Mouse (Mus musculus) forebrain, embryonic 13.5 days (tissue): ENCODE measurements around the gene Gm5134. TPM values are rescaled to one million over a fixed set of nuclear protein-coding genes. Genes with fewer than 3 reads are reported as not detected.
A peak's percentile ranks its signal among the peaks of the same experiment; 100 is the strongest.

Experiments
- ATAC-seq: fragments of 200-750 bp; cut with Nextera tagmentation; 2 replicates; pipeline ENCODE4 v1.8.0; 2017
- H3K27ac ChIP-seq: fragments of 300-500 bp; sonication (generic); 2 replicates; pipeline ENCODE4 v1.5.1; 2015; ENCODE audit warnings: inconsistent platforms, mild to moderate bottlenecking, moderate library complexity
- H3K27me3 ChIP-seq: fragments of 300-500 bp; sonication (generic); 2 replicates; pipeline ENCODE4 v1.6.1; 2015; ENCODE audit warnings: mild to moderate bottlenecking, inconsistent platforms
- H3K36me3 ChIP-seq: fragments of 300-500 bp; sonication (generic); 2 replicates; pipeline ENCODE4 v1.6.1; 2015; ENCODE audit warnings: mild to moderate bottlenecking, inconsistent platforms; ENCODE audit not compliant: poor library complexity, severe bottlenecking
- H3K4me1 ChIP-seq: fragments of 300-500 bp; sonication (generic); 2 replicates; pipeline ENCODE4 v1.6.1; 2015; ENCODE audit warnings: inconsistent platforms
- H3K4me2 ChIP-seq: fragments of 300-500 bp; sonication (generic); 2 replicates; pipeline ENCODE4 v1.6.1; 2015; ENCODE audit warnings: inconsistent platforms, mild to moderate bottlenecking, moderate library complexity
- H3K4me3 ChIP-seq: fragments of 300-500 bp; sonication (generic); 2 replicates; pipeline ENCODE4 v1.5.1; 2015; ENCODE audit warnings: mild to moderate bottlenecking, inconsistent platforms
- H3K9ac ChIP-seq: fragments of 300-500 bp; sonication (generic); 2 replicates; pipeline ENCODE4 v1.6.1; 2015; ENCODE audit warnings: mild to moderate bottlenecking, inconsistent platforms
- H3K9me3 ChIP-seq: fragments of 300-500 bp; sonication (generic); replicated peaks from 2 replicates; pipeline ENCODE4 v1.6.1; 2016; ENCODE audit warnings: inconsistent platforms
- WGBS: fragments of 180-500 bp; shearing (Covaris S2); methylation state at CpG from one replicate; pipeline ENCODE4 v1.1.7; 2015; 5-methylcytosine and 5-hydroxymethylcytosine counted together
- polyA plus RNA-seq: library from polyadenylated mRNA; unstranded; fragments of >200 nt; fragmentation: Nextera tagmentation; extraction: Ambion mirVana; gene quantifications from 2 replicates; pipeline ENCODE4 v1.2.1, GENCODE M21; 2015

Gm5134 gene
- polyA plus RNA-seq, 1 experiment from 2014 or later, result 0.09 TPM

- Histone ChIP-seq H3K4me3 (peak overlapping the region; percentile 50), H3K4me1 (peaks cover 45% of the 10 kb centered on the region), H3K4me2 (peak overlapping the region; percentile 91), H3K9ac (peak overlapping the region; percentile 87), H3K36me3 (peaks cover 20% of the 10 kb centered on the region), H3K27me3 (peaks cover 46% of the 10 kb centered on the region), H3K27ac (no peak overlapping the region), H3K9me3 (no peaks in the 10 kb centered on the region)
- WGBS, result 26% methylated on average over 7 of the region's 7 CpGs
- ATAC-seq, result no peak
These were observed 23.0 kb upstream of the Gm5134 start for GRCm38 (mm10) chr10:75931311-75931710.

GRCm38 (mm10) chr10:75932081-75932678 lies 22.1 kb upstream of the Gm5134 start:
- peak overlapping the region; percentile 50 for H3K4me3 ChIP-seq
- peaks cover 11% of the 10 kb centered on the region for H3K36me3 ChIP-seq
- no peak overlapping the region for H3K27ac ChIP-seq
- H3K27me3 ChIP-seq, result peaks cover 55% of the 10 kb centered on the region
- H3K9ac ChIP-seq, result peak overlapping the region; percentile 87
- H3K4me2 ChIP-seq, result peak overlapping the region; percentile 91
- peaks cover 45% of the 10 kb centered on the region for H3K4me1 ChIP-seq
- WGBS, result under 1% methylated on average over 29 of the region's 44 CpGs
- peak; percentile 68 for ATAC-seq
- no peaks in the 10 kb centered on the region for H3K9me3 ChIP-seq

GRCm38 (mm10) chr10:75932891-75933290 lies 21.4 kb upstream of the Gm5134 start, which contains the start of gene Chchd10:
TSS of gene Chchd10 (plus strand) at chr10:75933130.
- Histone ChIP-seq H3K4me1 (peaks cover 45% of the 10 kb centered on the region), H3K4me3 (peak within 1 kb of the TSS; percentile 50), H3K27me3 (peaks cover 62% of the 10 kb centered on the region), H3K9ac (peak within 1 kb of the TSS; percentile 87), H3K27ac (no peak within 1 kb of the TSS), H3K4me2 (peak within 1 kb of the TSS; percentile 91), H3K36me3 (peaks cover 4% of the 10 kb centered on the region; the same call in 1 of the 2 replicates), H3K9me3 (no peaks in the 10 kb centered on the region)
- ATAC-seq, result no peak
- 16% methylated on average over 6 of the region's 6 CpGs for WGBS

GRCm38 (mm10) chr10:75934991-75935390 lies 19.3 kb upstream of the Gm5134 start:
- no peak for ATAC-seq
- Histone ChIP-seq H3K4me1 (peaks cover 45% of the 10 kb centered on the region), H3K4me3 (no peak overlapping the region), H3K27me3 (peaks cover 64% of the 10 kb centered on the region), H3K36me3 (no peaks in the 10 kb centered on the region), H3K27ac (no peak overlapping the region), H3K4me2 (peak overlapping the region; percentile 89), H3K9ac (no peak overlapping the region), H3K9me3 (no peaks in the 10 kb centered on the region)
- 81% methylated on average over 1 of the region's 1 CpGs for WGBS

- peaks cover 58% of the 10 kb centered on the region for H3K27me3 ChIP-seq
These were observed 18.4 kb upstream of the Gm5134 start, which contains the start of gene Mmp11 for GRCm38 (mm10) chr10:75935680-75936541. TSS of gene Mmp11 (minus strand) at chr10:75936496.

GRCm38 (mm10) chr10:75936909-75937667 lies 17.2 kb upstream of the Gm5134 start:
- Histone ChIP-seq H3K4me1 (peaks cover 26% of the 10 kb centered on the region), H3K27ac (no peak overlapping the region), H3K4me2 (no peak overlapping the region), H3K36me3 (no peaks in the 10 kb centered on the region), H3K9ac (no peak overlapping the region), H3K4me3 (no peak overlapping the region), H3K27me3 (peaks cover 49% of the 10 kb centered on the region), H3K9me3 (no peaks in the 10 kb centered on the region)
- no peak for ATAC-seq
- WGBS, result 32% methylated on average over 18 of the region's 18 CpGs

More at GRCm38 (mm10) chr10:75935680-75936541, 18.4 kb upstream of the Gm5134 start, which contains the start of gene Mmp11:
- peak within 1 kb of the TSS; percentile 89 for H3K4me2 ChIP-seq
- peak within 1 kb of the TSS; percentile 58 for H3K9ac ChIP-seq
- peak within 1 kb of the TSS; percentile 54 for H3K4me3 ChIP-seq
- 2% methylated on average over 50 of the region's 51 CpGs for WGBS
- H3K4me1 ChIP-seq, result peaks cover 38% of the 10 kb centered on the region
- no peaks in the 10 kb centered on the region for H3K9me3 ChIP-seq
- no peaks in the 10 kb centered on the region for H3K36me3 ChIP-seq
- H3K27ac ChIP-seq, result no peak within 1 kb of the TSS
- peak; percentile 38; the same call in 1 of the 2 replicates for ATAC-seq

- H3K9me3 ChIP-seq, result no peaks in the 10 kb centered on the region
- no peak overlapping the region for H3K4me3 ChIP-seq
- no peak overlapping the region for H3K9ac ChIP-seq
- no peak overlapping the region for H3K4me2 ChIP-seq
- no peaks in the 10 kb centered on the region for H3K36me3 ChIP-seq
- no peak for ATAC-seq
- WGBS, result 60% methylated on average over 10 of the region's 10 CpGs
- H3K27me3 ChIP-seq, result peaks cover 46% of the 10 kb centered on the region
- no peak overlapping the region for H3K27ac ChIP-seq
- H3K4me1 ChIP-seq, result peaks cover 17% of the 10 kb centered on the region
These were observed 16.3 kb upstream of the Gm5134 start for GRCm38 (mm10) chr10:75937851-75938643.

GRCm38 (mm10) chr10:75939481-75940234 lies 14.7 kb upstream of the Gm5134 start:
- Histone ChIP-seq H3K9me3 (no peaks in the 10 kb centered on the region), H3K36me3 (no peaks in the 10 kb centered on the region), H3K27ac (no peak overlapping the region), H3K27me3 (peaks cover 33% of the 10 kb centered on the region), H3K9ac (no peak overlapping the region), H3K4me3 (no peak overlapping the region), H3K4me1 (peaks cover 24% of the 10 kb centered on the region), H3K4me2 (no peak overlapping the region)
- ATAC-seq, result no peak
- WGBS, result 56% methylated on average over 9 of the region's 9 CpGs

- H3K27ac ChIP-seq, result no peak within 1 kb of the TSS
- H3K4me1 ChIP-seq, result peaks cover 18% of the 10 kb centered on the region
- peaks cover 25% of the 10 kb centered on the region for H3K27me3 ChIP-seq
- no peak for ATAC-seq
- no peak within 1 kb of the TSS for H3K4me3 ChIP-seq
- H3K9me3 ChIP-seq, result no peaks in the 10 kb centered on the region
- H3K9ac ChIP-seq, result no peak within 1 kb of the TSS
- WGBS, result 92% methylated on average over 5 of the region's 5 CpGs
- no peaks in the 10 kb centered on the region for H3K36me3 ChIP-seq
- no peak within 1 kb of the TSS for H3K4me2 ChIP-seq
These were observed 13.8 kb upstream of the Gm5134 start, which contains the start of gene Gm867 for GRCm38 (mm10) chr10:75940520-75940919. TSS of gene Gm867 (minus strand) at chr10:75940672.

GRCm38 (mm10) chr10:75941042-75941824 lies 13.1 kb upstream of the Gm5134 start:
- Histone ChIP-seq H3K4me1 (peaks cover 11% of the 10 kb centered on the region), H3K9me3 (no peaks in the 10 kb centered on the region), H3K4me2 (no peak overlapping the region), H3K9ac (no peak overlapping the region), H3K27ac (no peak overlapping the region), H3K36me3 (no peaks in the 10 kb centered on the region), H3K27me3 (peaks cover 19% of the 10 kb centered on the region), H3K4me3 (no peak overlapping the region)
- ATAC-seq, result no peak
- WGBS, result 60% methylated on average over 9 of the region's 9 CpGs
